17 mouse cellular contexts compared by ENCODE assay signal in genomic region chr16:11055916-11056315, GRCm38 (mm10).
"Had no signal": no experiment of that assay in that cellular context is flagged by ENCODE, and none has a peak within 500 bp of the region (broad histone marks: within the 10 kb centered on the region; RNA-seq: fewer than 3 reads in every experiment).

No protein-coding gene starts in this region.

- H3K27me3 ChIP-seq: limb, embryonic 12.5 days; liver, embryonic 13.5 days; lung, embryonic 15.5 days; midbrain, embryonic 15.5 days; neural tube, embryonic 13.5 days had no signal

- H3K4me2 ChIP-seq: limb, embryonic 12.5 days; liver, embryonic 13.5 days; lung, embryonic 15.5 days; midbrain, embryonic 11.5 days; midbrain, embryonic 15.5 days; neural tube, embryonic 13.5 days had no signal

- H3K36me3 ChIP-seq: limb, embryonic 12.5 days; liver, embryonic 13.5 days; lung, embryonic 15.5 days; midbrain, embryonic 15.5 days; neural tube, embryonic 13.5 days had no signal

- DNase-seq: kidney, postnatal 14 days; liver; liver, embryonic 13.5 days; liver, postnatal 0 days; lung, postnatal 14 days; right cerebral cortex, adult 18-20 months; right cerebral cortex, postnatal 25 days; thymus, adult 18-20 months; thymus, postnatal 14 days had no signal

- H3K9ac ChIP-seq: limb, embryonic 12.5 days; liver, embryonic 13.5 days; liver, postnatal 0 days; lung, embryonic 15.5 days; midbrain, embryonic 15.5 days; neural tube, embryonic 13.5 days had no signal

- H3K27ac ChIP-seq: left cerebral cortex, adult 2 months; limb, embryonic 12.5 days; liver, embryonic 13.5 days; lung, embryonic 15.5 days; macrophage; midbrain, embryonic 15.5 days; neural tube, embryonic 13.5 days had no signal

- ATAC-seq: liver, postnatal 0 days; midbrain, embryonic 15.5 days had no signal

- H3K4me1 ChIP-seq: limb, embryonic 12.5 days; liver, embryonic 13.5 days; lung, embryonic 15.5 days; midbrain, embryonic 15.5 days; neural tube, embryonic 13.5 days had no signal

- H3K9me3 ChIP-seq: limb, embryonic 12.5 days; liver, embryonic 13.5 days; lung, embryonic 15.5 days; megakaryocyte, embryonic 14.5 days; midbrain, embryonic 15.5 days; neural tube, embryonic 13.5 days had no signal

- H3K4me3 ChIP-seq: left cerebral cortex, adult 2 months; limb, embryonic 12.5 days; liver, embryonic 13.5 days; lung, embryonic 15.5 days; megakaryocyte, embryonic 14.5 days; midbrain, embryonic 15.5 days; neural tube, embryonic 13.5 days had no signal
